Mouse (Mus musculus): ENCODE measurements around the gene Icosl. TPM values are rescaled to one million over a fixed set of nuclear protein-coding genes. Genes with fewer than 3 reads are reported as not detected.
A peak's percentile ranks its signal among the peaks of the same experiment; 100 is the strongest.
"Not testable (repeated sequence)": the region's sequence is repeated elsewhere in the genome, so short reads cannot be mapped to it uniquely, and the experiment has no call there.

Icosl gene
- polyA plus RNA-seq, 1 experiment, result 17.6 TPM

DNA sequence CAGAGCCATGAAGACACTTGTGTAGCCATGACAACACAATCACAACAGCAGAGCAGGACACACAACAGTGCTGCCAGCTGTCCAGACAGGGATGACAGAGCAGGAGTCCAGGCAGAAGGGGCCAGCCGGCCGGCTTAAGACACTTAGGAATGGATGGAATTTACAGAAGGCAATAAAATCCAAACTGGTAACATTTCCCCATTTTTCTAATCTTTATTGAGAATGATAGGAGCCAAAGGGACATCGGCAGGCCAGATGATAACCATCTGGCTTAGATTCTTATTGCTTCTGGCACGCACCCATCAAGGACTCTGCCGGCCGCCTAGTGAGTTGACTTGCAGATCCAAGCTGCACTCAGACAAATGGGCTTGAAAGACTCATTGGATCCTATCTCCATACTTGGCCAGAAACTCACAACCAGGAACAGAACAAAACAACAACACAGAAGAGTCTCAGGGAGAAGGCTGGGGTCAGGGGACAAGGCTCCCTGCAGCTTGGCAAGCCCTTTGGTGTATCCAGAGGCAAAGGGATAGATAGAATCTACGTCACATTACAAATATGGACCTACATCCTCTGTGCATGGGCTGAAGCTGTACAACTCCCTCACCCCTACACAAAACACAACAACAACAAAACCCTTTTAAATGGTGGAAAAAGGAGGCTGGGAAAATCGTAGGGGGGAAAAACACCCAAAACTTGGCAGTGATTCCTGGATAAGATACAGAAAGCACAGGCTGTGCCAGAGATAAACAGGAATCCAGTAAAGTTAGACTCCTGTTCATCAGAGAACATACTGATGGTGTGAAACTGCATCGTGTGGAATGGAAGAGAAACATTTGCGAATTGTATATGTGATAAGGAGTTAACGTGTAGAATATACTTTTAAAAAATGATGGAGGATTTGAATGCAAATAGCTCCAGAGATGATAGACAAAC, 35.7 kb downstream of the Icosl start:
- 53% methylated on average over 11 of the region's 11 CpGs for WGBS

GRCm38 (mm10) chr10:78105548-78105947, 36.4 kb downstream of the Icosl start:
- DNase-seq, result no peak
- 61% methylated on average over 12 of the region's 12 CpGs for WGBS
- H3K4me3 ChIP-seq (replicated peaks; ENCODE audit: extremely low read depth, low read depth, low read length), result peak overlapping the region; percentile 14

More for the DNA sequence above, 35.7 kb downstream of the Icosl start:
- no peak overlapping the region for H3K4me3 ChIP-seq (replicated peaks; ENCODE audit: extremely low read depth, low read depth, low read length)
- TF ChIP-seq CTCF (IDR thresholded peaks at IDR 0.05; ENCODE audit: insufficient read depth, low read length) (no peak), POLR2A (IDR thresholded peaks at IDR 0.05; ENCODE audit: borderline replicate concordance, extremely low read depth, low read depth, low read length) (no peak)
- DNase-seq, result no peak
- peaks cover 3% of the 10 kb centered on the region; the same call in 1 of the 2 replicates for H3K4me1 ChIP-seq (ENCODE audit: control insufficient read depth, insufficient read depth, low read length)

GRCm38 (mm10) chr10:78114521-78115092, 45.5 kb downstream of the Icosl start:
- H3K4me3 ChIP-seq (replicated peaks; ENCODE audit: extremely low read depth, low read depth, low read length), result no peak overlapping the region
- H3K4me1 ChIP-seq (ENCODE audit: control insufficient read depth, insufficient read depth, low read length), result no peaks in the 10 kb centered on the region
- 81% methylated on average over 4 of the region's 4 CpGs for WGBS
- no peak for DNase-seq
- TF ChIP-seq CTCF (IDR thresholded peaks at IDR 0.05; ENCODE audit: insufficient read depth, low read length), result no peak
- TF ChIP-seq POLR2A (IDR thresholded peaks at IDR 0.05; ENCODE audit: borderline replicate concordance, extremely low read depth, low read depth, low read length), result no peak

More at GRCm38 (mm10) chr10:78105548-78105947, 36.4 kb downstream of the Icosl start:
- TF ChIP-seq POLR2A (IDR thresholded peaks at IDR 0.05; ENCODE audit: borderline replicate concordance, extremely low read depth, low read depth, low read length), result no peak
- no peak for TF ChIP-seq CTCF (IDR thresholded peaks at IDR 0.05; ENCODE audit: insufficient read depth, low read length)
- peaks cover 3% of the 10 kb centered on the region; the same call in 1 of the 2 replicates for H3K4me1 ChIP-seq (ENCODE audit: control insufficient read depth, insufficient read depth, low read length)

- TF ChIP-seq CTCF (IDR thresholded peaks at IDR 0.05; ENCODE audit: insufficient read depth, low read length) (no peak), POLR2A (IDR thresholded peaks at IDR 0.05; ENCODE audit: borderline replicate concordance, extremely low read depth, low read depth, low read length) (no peak)
- no peak for DNase-seq
- H3K4me1 ChIP-seq (ENCODE audit: control insufficient read depth, insufficient read depth, low read length), result no peaks in the 10 kb centered on the region
- H3K4me3 ChIP-seq (replicated peaks; ENCODE audit: extremely low read depth, low read depth, low read length), result no peak overlapping the region
- 46% methylated on average over 2 of the region's 2 CpGs for WGBS
Observed at GRCm38 (mm10) chr10:78115153-78115552, 46.1 kb downstream of the Icosl start.

DNA sequence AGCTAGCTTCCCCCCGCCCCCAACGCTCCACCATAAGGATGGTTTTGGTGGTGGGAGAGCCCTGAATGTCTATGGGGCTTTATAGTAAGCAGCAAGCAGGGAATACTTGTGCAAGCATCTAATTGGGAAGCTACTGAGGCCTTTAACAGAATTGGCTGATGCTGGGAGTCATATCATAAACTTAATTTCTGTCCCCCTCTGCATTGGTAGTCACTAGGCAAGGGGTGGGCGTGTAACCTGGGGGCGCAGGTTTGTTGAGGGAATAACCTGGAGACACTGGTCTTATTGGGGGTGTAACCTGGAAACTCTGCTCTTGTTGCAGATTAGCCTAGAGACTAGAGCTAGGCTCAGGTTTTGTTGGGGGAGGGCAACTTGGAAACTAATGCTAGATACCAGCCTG, 50.3 kb downstream of the Icosl start:
- Histone ChIP-seq H3K4me3 (replicated peaks; ENCODE audit: extremely low read depth, low read depth, low read length) (no peak overlapping the region), H3K4me1 (ENCODE audit: control insufficient read depth, insufficient read depth, low read length) (no peaks in the 10 kb centered on the region)
- 94% methylated on average over 4 of the region's 4 CpGs for WGBS
- TF ChIP-seq CTCF (IDR thresholded peaks at IDR 0.05; ENCODE audit: insufficient read depth, low read length), result no peak
- TF ChIP-seq POLR2A (IDR thresholded peaks at IDR 0.05; ENCODE audit: borderline replicate concordance, extremely low read depth, low read depth, low read length), result no peak
- no peak for DNase-seq

- not testable (repeated sequence) for DNase-seq
- 31% methylated on average over 6 of the region's 6 CpGs for WGBS
Observed at GRCm38 (mm10) chr10:78124137-78124536, 55.0 kb downstream of the Icosl start.

DNA sequence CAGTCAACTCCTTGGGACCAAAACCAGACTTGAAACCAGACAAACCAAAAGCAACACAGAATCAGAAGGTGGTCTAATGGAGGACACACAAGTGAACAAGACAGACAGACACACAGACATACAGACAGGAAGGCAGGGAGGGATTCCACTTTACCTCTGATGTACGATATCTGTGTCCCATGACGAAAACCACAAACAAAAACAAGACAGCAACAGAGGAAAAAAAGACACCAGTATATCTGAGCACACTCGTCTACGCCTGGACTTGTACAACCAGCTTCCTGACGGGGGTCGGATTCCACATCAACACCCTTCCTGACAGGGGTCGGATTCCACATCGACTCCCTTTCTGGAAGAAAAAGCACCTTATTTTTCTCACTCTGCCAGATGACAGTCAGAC, 56.0 kb downstream of the Icosl start:
- not testable (repeated sequence) for DNase-seq; H3K4me1 ChIP-seq (ENCODE audit: control insufficient read depth, insufficient read depth, low read length)
- 71% methylated on average over 8 of the region's 8 CpGs for WGBS

More at GRCm38 (mm10) chr10:78124137-78124536, 55.0 kb downstream of the Icosl start:
- H3K4me1 ChIP-seq (ENCODE audit: control insufficient read depth, insufficient read depth, low read length); H3K4me3 ChIP-seq (replicated peaks; ENCODE audit: extremely low read depth, low read depth, low read length): not testable (repeated sequence)

DNA sequence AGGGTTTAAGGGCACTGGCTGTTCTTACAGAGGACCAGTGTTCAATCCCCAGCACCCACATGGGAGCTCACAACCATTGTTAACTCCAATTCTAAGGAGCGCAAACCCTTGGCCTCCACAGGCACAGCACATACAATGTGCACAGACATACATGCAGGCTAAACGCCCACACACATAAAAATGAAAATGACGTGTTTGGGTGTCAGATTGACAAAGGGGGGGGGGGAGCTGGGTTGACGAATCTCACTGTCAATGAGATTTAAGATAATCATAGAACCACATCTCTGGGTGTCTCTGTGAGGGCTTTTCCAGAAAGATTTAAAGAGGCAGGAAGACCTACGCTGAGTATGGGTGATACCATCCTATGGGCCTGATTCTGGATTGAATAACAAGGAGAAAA, 57.2 kb downstream of the Icosl start:
- H3K4me3 ChIP-seq (replicated peaks; ENCODE audit: extremely low read depth, low read depth, low read length), result no peak overlapping the region
- H3K4me1 ChIP-seq (ENCODE audit: control insufficient read depth, insufficient read depth, low read length), result 0 out of 2 replicates have a peak, but pooled peaks cover 4% of the 10 kb centered on the region
- TF ChIP-seq CTCF (IDR thresholded peaks at IDR 0.05; ENCODE audit: insufficient read depth, low read length) (no peak), POLR2A (IDR thresholded peaks at IDR 0.05; ENCODE audit: borderline replicate concordance, extremely low read depth, low read depth, low read length) (no peak)
- DNase-seq, result no peak
- 95% methylated on average over 5 of the region's 5 CpGs for WGBS

More for the DNA sequence above, 56.0 kb downstream of the Icosl start:
- not testable (repeated sequence) for H3K4me3 ChIP-seq (replicated peaks; ENCODE audit: extremely low read depth, low read depth, low read length)

- no peak for DNase-seq
- TF ChIP-seq CTCF (IDR thresholded peaks at IDR 0.05; ENCODE audit: insufficient read depth, low read length) (no peak), POLR2A (IDR thresholded peaks at IDR 0.05; ENCODE audit: borderline replicate concordance, extremely low read depth, low read depth, low read length) (no peak)
- Histone ChIP-seq H3K4me1 (ENCODE audit: control insufficient read depth, insufficient read depth, low read length) (0 out of 2 replicates have a peak, but pooled peaks cover 4% of the 10 kb centered on the region), H3K4me3 (replicated peaks; ENCODE audit: extremely low read depth, low read depth, low read length) (no peak overlapping the region)
- 67% methylated on average over 9 of the region's 9 CpGs for WGBS
Observed at GRCm38 (mm10) chr10:78127046-78127870, 58.2 kb downstream of the Icosl start.

Data from lung, adult 2 months (tissue).